Mouse (Mus musculus): ENCODE results near the gene Ugt1a9.

Gene Ugt1a9

DNA sequence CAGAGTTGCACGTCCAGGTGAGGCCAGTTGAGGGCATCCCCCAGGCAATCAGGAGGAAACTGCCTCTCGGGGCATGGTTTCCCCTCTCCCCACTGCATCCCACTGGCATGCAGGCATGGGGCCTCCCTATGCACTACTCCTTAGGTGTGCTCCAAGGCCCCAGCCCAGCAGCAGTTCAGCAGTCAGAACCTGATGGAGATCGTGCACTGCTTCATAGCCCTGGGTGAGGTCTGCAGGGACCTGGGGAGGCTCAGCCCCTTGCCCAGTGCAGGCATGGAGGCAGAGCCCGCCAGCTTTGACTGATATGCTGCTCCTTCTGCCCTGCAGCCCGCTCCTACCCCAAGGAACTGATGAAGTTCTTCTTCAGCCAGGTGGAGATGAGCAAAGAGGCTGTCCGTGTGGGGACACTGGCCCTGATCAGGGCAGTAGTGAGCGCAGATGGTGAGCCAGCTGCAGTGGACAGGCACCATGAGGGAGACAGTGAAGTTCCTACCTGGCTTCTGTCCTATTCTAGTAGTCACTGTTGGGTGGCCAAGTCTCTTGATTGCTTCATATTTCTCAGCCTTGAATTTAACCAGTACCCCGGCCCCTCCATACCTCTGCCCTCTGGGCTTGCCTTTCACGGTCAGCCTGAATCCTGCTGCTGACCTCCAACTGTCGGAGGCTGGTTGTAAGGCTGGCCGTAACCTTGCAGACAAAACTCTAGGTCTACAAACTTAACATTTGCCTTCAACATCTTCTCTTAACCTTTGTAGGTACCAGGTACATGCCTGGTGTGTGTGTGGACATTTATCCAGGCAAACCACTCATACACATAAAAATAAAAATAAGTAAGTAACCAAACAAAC is 164.7 kb downstream of the Ugt1a9 start:
- DNase-seq (ENCODE audit: low read depth, low spot score): no peak

DNA sequence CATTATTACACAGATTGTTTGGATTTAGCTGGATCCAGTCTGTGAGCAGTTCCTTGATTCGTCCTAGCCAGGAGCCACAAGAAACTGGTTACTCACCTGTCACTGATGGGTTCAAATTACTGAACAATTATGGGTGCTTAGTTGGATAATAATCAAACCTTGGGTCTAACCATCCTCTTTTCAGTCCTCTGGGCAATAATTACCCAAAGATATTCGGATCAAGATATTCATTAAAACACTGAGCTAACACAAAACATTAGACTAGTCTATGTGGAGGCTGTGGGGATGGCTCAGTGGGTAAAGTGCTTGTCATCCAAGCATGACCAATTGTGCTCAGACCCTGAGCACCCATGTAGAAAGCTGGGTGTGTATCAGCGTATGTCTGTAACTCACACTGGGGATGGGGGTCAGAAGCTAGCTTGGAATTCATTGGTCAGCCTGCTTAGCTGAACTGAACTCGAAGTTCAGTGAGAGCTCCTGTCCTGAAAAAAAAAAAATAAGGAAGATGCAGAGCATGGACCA is 165.4 kb downstream of the Ugt1a9 start:
- DNase-seq (ENCODE audit: low read depth, low spot score): no peak

DNA sequence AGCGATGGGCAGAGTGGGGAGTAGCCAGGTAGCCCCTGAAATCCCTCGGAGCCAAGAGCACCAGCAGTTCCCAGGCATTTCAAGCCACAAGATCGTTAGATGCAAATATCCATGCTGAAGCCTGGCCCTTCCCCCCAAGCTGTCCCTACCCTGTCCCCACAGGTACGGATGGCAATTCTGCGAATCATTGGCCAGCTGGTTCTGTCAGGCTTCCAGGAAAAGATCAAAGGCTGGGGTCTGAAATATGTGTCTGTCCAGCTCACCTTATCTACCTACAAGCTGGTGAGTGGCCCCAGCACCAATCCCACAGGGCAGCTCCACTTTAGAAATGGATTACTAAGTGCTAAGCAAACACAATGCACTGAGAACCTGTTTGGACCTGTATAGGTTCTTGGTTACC is 166.7 kb downstream of the Ugt1a9 start:
- DNase-seq (ENCODE audit: low read depth, low spot score): no peak

- no peak for DNase-seq (ENCODE audit: low read depth, low spot score)
These were observed 168.2 kb downstream of the Ugt1a9 start for GRCm38 (mm10) chr1:88238771-88239170.

DNA sequence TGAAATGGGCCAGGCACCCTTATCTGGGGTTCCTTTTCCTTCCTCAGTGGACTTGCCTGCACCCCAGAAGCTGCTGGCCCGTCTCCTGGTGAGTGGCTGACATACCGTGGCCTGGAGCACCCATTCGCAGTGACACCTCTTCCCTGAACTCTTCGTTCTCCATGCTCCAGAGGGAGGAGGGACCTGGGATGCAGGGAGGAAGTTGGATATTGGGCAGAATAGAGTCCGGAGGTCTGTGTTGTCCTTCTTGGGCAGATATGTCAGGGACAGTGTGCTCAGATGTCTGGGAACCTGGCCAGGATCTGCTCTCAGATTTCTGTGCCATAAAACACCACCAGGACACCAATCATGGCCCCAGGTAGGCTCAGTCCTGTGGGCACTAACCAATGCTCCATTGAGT is 169.5 kb downstream of the Ugt1a9 start:
- no peak for DNase-seq (ENCODE audit: low read depth, low spot score)

DNA sequence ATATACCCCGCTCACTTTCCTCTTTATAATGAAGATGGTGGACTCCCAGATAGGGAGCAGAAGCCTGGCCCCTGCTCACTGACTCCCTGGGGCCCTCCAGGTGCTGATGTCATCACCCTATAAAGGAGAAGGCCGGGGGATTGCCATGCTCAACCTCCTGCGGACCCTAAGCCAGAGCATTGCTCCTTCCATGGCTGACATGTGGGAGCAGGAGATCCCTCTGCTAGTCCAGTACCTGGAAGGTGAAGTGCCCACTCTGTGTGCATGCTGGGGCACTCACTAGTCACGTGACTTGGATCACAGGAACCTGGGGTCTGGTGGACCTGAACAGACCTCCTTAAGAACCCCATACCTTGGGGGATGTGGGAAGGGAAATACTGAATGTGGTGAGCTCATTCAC is 170.0 kb downstream of the Ugt1a9 start:
- DNase-seq (ENCODE audit: low read depth, low spot score): no peak

GRCm38 (mm10) chr1:88243861-88244260 is 173.3 kb downstream of the Ugt1a9 start:
- DNase-seq (ENCODE audit: low read depth, low spot score): no peak

GRCm38 (mm10) chr1:88245881-88246280 is 175.3 kb downstream of the Ugt1a9 start:
- DNase-seq (ENCODE audit: low read depth, low spot score): no peak

DNA sequence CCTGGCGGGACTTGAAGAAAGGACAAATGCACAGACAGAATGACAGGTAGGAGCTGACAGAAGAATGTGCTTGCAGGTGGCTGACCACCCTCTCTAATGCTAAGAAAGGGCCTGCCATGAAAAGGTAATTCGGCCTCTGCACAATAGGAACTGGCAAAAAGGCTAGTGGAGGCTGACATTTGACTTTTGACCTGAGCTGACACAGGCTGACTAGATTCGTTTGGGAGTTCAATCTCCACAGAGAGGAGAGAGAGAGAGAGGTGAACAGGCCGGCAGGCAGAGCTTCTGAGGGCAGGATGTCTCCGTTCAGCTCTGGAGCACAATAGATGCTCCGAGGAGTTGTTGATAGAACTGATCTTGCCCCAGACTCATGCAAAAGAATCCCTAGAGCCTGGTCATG is 175.8 kb downstream of the Ugt1a9 start:
- DNase-seq (ENCODE audit: low read depth, low spot score): no peak

DNA sequence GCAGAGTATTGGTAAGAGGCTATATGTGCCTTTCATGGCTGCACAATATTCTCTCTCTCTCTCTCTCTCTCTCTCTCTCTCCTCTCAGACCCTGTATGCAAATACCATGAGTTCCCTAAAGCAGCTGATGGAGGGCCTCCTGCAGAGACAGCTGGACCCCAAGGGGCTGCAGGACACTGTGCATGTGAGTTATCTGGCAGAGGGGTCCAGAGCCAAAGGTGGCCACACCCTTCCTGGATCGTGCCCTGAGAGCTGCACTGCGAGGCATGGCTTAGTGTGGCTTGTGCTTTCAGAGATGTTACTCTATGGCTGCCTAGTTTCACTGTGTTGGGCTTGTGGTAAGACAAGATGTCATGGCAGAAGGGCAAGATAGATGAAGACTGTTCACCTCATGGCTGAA is 177.1 kb downstream of the Ugt1a9 start:
- DNase-seq (ENCODE audit: low read depth, low spot score): no peak

- no peak for DNase-seq (ENCODE audit: low read depth, low spot score)
These were observed 178.1 kb downstream of the Ugt1a9 start for GRCm38 (mm10) chr1:88248658-88249057.

GRCm38 (mm10) chr1:88249596-88249995 is 179.0 kb downstream of the Ugt1a9 start:
- DNase-seq (ENCODE audit: low read depth, low spot score): no peak

- no peak for DNase-seq (ENCODE audit: low read depth, low spot score)
These were observed 179.4 kb downstream of the Ugt1a9 start for GRCm38 (mm10) chr1:88250023-88250422.

DNA sequence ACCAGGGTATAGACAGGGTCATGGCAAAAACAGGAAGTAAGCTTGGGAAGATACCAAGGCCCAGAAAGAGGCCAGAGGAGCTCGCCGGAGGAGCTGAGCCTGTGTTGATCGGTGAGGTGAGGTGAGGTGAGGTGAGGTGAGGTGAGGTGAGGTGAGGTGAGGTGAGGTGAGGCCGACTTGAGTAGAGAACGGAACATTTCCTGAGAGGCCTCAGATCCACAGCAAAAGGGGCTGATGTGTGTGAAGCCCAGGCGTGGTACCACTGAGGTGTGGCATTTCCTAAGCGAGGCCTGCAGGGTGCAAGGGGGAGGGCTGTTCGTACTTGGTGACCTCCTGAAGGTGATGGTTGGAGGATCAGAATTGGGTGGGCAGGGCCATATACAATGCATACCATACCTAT is 182.5 kb downstream of the Ugt1a9 start:
- DNase-seq (ENCODE audit: low read depth, low spot score): no peak

DNA sequence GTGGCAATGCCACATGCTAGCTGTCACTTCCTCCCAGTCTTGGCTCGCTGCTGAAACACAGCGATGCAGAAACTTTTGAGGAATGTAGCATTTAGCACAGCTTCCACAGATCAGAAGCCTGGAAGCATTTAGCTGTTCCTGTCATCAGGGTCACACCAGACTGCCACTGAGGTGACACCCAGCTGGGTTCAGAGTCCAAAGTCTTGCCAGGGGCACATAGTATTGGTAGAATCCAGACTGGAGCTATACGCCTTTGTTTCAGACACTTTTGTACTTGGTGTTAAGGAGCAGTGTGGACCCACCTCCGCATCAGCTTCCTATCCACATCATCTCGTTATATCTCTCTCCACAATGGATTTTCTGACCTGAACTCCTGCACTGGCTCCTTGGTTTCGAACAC is 182.9 kb downstream of the Ugt1a9 start:
- no peak for DNase-seq (ENCODE audit: low read depth, low spot score)

GRCm38 (mm10) chr1:88254793-88255465 is 184.3 kb downstream of the Ugt1a9 start:
- no peak for DNase-seq (ENCODE audit: low read depth, low spot score)

DNA sequence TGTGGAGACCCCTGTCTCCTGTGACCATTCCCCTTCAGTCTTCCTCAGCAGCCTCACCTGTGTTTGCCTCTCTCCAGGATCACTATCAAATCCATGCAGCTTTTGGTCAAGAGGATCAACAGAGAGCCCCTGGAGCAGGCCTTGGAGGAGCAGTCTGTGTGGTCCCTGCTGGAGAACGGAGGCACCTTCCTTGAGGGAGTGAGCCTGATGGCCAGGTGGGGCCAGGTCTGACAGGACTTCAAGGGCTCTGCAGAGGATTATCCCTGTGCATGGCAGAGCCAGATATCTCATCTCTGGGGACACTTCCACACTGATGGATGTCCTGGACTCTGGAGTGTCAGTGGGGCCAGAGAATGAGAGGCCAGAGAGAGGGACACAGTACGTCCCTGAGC is 184.9 kb downstream of the Ugt1a9 start:
- DNase-seq (ENCODE audit: low read depth, low spot score): no peak

DNA sequence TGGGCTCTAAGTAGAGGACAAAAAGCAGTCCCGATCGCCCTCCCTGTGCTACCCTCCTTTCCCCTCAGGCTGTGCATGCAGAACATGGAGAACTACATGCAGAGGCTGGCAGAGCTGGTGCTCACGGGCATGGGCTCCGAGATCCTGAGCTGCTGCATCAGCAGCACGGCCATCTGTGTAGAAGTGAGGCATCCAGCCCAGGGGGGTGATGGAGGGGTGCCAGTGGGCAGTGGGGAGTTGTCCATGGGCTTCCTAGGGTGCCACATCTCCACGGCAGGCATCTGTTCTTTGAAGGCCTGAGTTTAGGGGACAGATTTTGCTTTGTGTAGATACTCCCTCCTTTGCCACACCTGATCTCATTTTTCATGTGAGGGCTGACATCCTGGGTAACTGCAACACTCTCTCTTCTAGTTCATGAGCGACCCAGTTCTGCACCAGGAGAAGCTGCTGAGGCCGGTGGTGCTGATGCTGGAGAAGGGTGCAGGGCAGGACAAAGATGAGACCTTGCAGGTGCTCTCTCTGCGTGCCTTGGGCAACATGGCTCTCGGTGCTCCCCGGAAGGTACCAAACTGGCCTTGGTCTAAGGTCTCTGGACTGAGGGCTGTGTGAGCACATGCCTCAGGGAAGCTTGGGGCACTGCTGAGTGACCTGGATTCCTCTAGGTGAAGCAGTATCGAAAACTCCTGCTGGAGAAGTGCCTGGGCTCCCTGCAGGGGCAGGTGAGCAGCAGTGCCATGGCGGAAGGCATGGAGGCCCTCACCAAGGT is 185.6 kb downstream of the Ugt1a9 start:
- no peak for DNase-seq (ENCODE audit: low read depth, low spot score)

DNA sequence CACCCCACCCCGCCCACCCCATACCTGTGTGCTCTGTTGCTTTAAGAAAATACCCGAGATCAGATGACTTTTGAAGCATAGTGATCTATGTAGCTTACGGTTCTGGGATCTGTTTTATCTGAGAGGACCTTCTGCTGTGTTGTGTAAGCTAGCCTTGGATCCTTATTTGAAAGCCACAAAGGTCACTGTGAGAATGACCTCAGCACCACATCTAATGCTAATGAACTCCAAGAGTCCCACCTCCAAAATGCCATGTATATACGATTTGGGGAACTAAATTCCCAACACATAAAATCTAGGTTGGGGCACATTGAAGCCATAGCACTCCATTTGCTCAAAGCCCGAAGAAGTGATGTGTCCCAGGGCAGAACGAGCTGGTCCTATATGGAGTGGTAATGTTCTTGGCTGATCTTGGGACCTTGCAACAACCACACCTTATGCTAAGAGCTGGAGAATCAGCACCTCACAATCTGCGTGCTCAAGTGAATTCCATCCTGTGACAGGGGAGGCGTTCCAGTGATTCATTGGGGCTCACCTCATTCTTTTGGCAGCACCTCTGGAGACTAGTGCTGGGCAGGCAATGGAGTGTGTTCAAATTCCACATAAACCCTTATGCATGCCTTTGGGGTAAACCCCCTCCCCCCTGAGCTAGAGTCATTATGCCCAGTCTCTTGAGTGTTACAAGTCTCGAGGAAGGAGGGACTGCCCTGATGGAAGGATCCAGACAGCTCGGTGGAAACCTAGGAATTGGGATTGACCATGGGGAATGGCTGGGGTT is 186.5 kb downstream of the Ugt1a9 start:
- DNase-seq (ENCODE audit: low read depth, low spot score): no peak

GRCm38 (mm10) chr1:88257681-88258080 is 187.1 kb downstream of the Ugt1a9 start:
- no peak for DNase-seq (ENCODE audit: low read depth, low spot score)

DNA sequence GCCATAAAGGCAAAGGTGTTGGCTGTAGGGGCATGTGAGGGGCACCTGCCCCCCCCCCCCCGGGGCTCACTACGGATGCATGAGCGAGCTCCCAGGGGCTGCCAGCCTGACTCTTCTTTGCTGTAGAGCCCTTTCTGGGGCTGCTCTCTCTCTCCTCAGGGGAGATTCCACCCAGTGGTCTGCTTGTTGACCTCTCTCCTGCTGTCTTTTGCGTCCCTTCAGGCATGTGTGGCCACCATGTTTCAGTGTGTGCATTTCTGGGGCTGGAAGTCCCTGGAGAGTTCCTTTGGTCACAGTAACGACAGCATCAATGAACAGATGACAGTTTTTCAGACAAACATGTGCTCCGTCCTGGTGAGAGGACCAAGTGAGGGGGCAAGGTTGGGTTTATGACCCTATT is 187.8 kb downstream of the Ugt1a9 start:
- no peak for DNase-seq (ENCODE audit: low read depth, low spot score)

All from c-Kit-negative CD71-positive TER-119-positive erythroid progenitor cells, embryonic 14.5 days (primary cell).